8 mouse cellular contexts compared by ENCODE assay signal in genomic region chr5:100518049-100519026, GRCm38 (mm10). TPM values are rescaled to one million over a fixed set of nuclear protein-coding genes. Genes with fewer than 3 reads are reported as not detected.
A peak's percentile ranks its signal among the peaks of the same experiment; 100 is the strongest.
DNase-seq lines count a peak whose midpoint lies in the region; ATAC-seq lines count a peak whose summit lies in the region.

Gene Cops4 (plus strand): TSS chr5:100518309.

- peaks cover 15% of the 10 kb centered on the region for H3K4me1 ChIP-seq in hindbrain, embryonic 16.5 days (ENCODE audit: control insufficient read depth, insufficient read depth, low read depth, low read length)

- ATAC-seq in hindbrain, embryonic 16.5 days = peak; percentile 100

- H3K9ac ChIP-seq in hindbrain, embryonic 16.5 days (ENCODE audit: low read depth, low read length) = peak within 1 kb of the TSS; percentile 71

- peak; percentile 97 for DNase-seq in WW6 (ENCODE audit: low read depth, low spot score)
- DNase-seq in cerebellum, postnatal 4 days (ENCODE audit: low spot score in 2 of 2) = peak; percentile 85 to 92
- DNase-seq in gastrocnemius, adult 18-20 months (ENCODE audit: low spot score) = peak; percentile 98
- DNase-seq in left cerebral cortex, adult 18-20 months (ENCODE audit: low spot score in 2 of 2) = peak; percentile 96
- peak; percentile 99 for DNase-seq in right cerebral cortex, adult 18-20 months
- DNase-seq in urinary bladder, postnatal 10 days (ENCODE audit: low spot score) = peak; percentile 83

- under 1% methylated on average over 64 of the region's 64 CpGs for WGBS in hindbrain, embryonic 16.5 days
- WGBS in macrophage (ENCODE audit: missing documents) = under 1% methylated on average over 64 of the region's 64 CpGs

- H3K4me3 ChIP-seq in hindbrain, embryonic 16.5 days (ENCODE audit: low read length) = peak within 1 kb of the TSS; percentile 64
- H3K4me3 ChIP-seq in macrophage (ENCODE audit: inconsistent target) = peak within 1 kb of the TSS; percentile 80

- no peaks in the 10 kb centered on the region for H3K9me3 ChIP-seq in hindbrain, embryonic 16.5 days (ENCODE audit: control insufficient read depth, low read length)

- H3K79me2 ChIP-seq in macrophage (ENCODE audit: inconsistent target) = peaks cover 50% of the 10 kb centered on the region

- no peaks in the 10 kb centered on the region for H3K36me3 ChIP-seq in hindbrain, embryonic 16.5 days (ENCODE audit: control insufficient read depth, insufficient read depth, low read length)
- no peaks in the 10 kb centered on the region for H3K36me3 ChIP-seq in macrophage (ENCODE audit: inconsistent target)

- peak within 1 kb of the TSS; percentile 79 for H3K27ac ChIP-seq in hindbrain, embryonic 16.5 days (ENCODE audit: low read depth, low read length)
- H3K27ac ChIP-seq in macrophage = peak within 1 kb of the TSS; percentile 76

- no peaks in the 10 kb centered on the region for H3K27me3 ChIP-seq in hindbrain, embryonic 16.5 days (replicated peaks; ENCODE audit: control insufficient read depth, insufficient read depth, low read length)

- peak within 1 kb of the TSS; percentile 89 for H3K4me2 ChIP-seq in hindbrain, embryonic 16.5 days (ENCODE audit: low read length)

RNA-seq across cellular contexts. Expression of gene Cops4, which starts in this region (rescaled TPM):
- 100 to 1,000 TPM; 110 to 112 TPM for total RNA-seq in gastrocnemius, adult 18-20 months (2021)
- 170 and 173 TPM in 2 replicates for polyA plus RNA-seq in hindbrain, embryonic 16.5 days (2015; fragmentation: Nextera tagmentation; extraction: Ambion mirVana)
- 10 to 100 TPM; 84.4 to 85.3 TPM for total RNA-seq in left cerebral cortex, adult 18-20 months (2021)
- 10 to 100 TPM; 15.8 to 70.1 (median 37.5) TPM for total RNA-seq in macrophage (2018; cell fraction: chromatin; rRNA removed)
- total RNA-seq in macrophage (2018; cell fraction: cytosol; rRNA removed) = 10 to 100 TPM; 27.7 to 50.9 (median 41.2) TPM
- 10 to 100 TPM in 25 of 26 experiments, 1 to 10 TPM in 1; 9.6 to 45.9 (median 23.5) TPM for total RNA-seq in macrophage (2018; cell fraction: nucleus; rRNA removed)
- 39.5 to 73.9 TPM (median 51.8 TPM) in 3 replicates for polyA plus RNA-seq in macrophage (2018)

Comparison
In these comparisons a context has a peak if more than half of its experiments do, and no peak if none do; other contexts are left out.
1. Peak in every context shown above with its lines: DNase-seq, ATAC-seq, H3K4me3 ChIP-seq and H3K27ac ChIP-seq.